Mouse (Mus musculus) neural tube, embryonic 12.5 days (tissue): ENCODE results near the gene Itpr1. TPM values are rescaled to one million over a fixed set of nuclear protein-coding genes. Genes with fewer than 3 reads are reported as not detected.

Experiments used
- ATAC-seq: fragments of 200-750 bp; cut with Nextera tagmentation; 2 replicates; pipeline ENCODE4 v1.8.0; 2017; ENCODE audit warnings: low read depth, mild to moderate bottlenecking, moderate TSS enrichment, moderate library complexity; ENCODE audit not compliant: low FRiP score
- H3K27ac ChIP-seq: fragments of 300-500 bp; sonication (generic); 2 replicates; pipeline ENCODE4 v1.5.1; 2016
- H3K27me3 ChIP-seq: fragments of 300-500 bp; sonication (generic); replicated peaks from 2 replicates; pipeline ENCODE4 v1.6.1; 2016; ENCODE audit warnings: mild to moderate bottlenecking
- H3K36me3 ChIP-seq: fragments of 300-500 bp; sonication (generic); 2 replicates; pipeline ENCODE4 v1.6.1; 2016; ENCODE audit warnings: mild to moderate bottlenecking
- H3K4me1 ChIP-seq: fragments of 300-500 bp; sonication (generic); 2 replicates; pipeline ENCODE4 v1.6.1; 2016
- H3K4me2 ChIP-seq: fragments of 300-500 bp; sonication (generic); replicated peaks from 2 replicates; pipeline ENCODE4 v1.6.1; 2016; ENCODE audit warnings: mild to moderate bottlenecking
- H3K4me3 ChIP-seq: fragments of 300-500 bp; sonication (generic); 2 replicates; pipeline ENCODE4 v1.5.1; 2016
- H3K9ac ChIP-seq: fragments of 300-500 bp; sonication (generic); 2 replicates; pipeline ENCODE4 v1.6.1; 2016; ENCODE audit warnings: mild to moderate bottlenecking
- H3K9me3 ChIP-seq: fragments of 300-500 bp; sonication (generic); 2 replicates; pipeline ENCODE4 v1.6.1; 2016; ENCODE audit warnings: mild to moderate bottlenecking
- WGBS: fragments of 180-500 bp; shearing (Covaris S2); methylation state at CpG from one replicate; pipeline ENCODE4 v1.1.7; 2016; 5-methylcytosine and 5-hydroxymethylcytosine counted together
- polyA plus RNA-seq: library from polyadenylated mRNA; unstranded; fragments of >200 nt; fragmentation: Nextera tagmentation; extraction: Ambion mirVana; gene quantifications from 2 replicates; pipeline ENCODE4 v1.2.1, GENCODE M21; 2016

Gene Itpr1
- polyA plus RNA-seq, 1 experiment from 2014 or later, result 6.9 TPM

DNA sequence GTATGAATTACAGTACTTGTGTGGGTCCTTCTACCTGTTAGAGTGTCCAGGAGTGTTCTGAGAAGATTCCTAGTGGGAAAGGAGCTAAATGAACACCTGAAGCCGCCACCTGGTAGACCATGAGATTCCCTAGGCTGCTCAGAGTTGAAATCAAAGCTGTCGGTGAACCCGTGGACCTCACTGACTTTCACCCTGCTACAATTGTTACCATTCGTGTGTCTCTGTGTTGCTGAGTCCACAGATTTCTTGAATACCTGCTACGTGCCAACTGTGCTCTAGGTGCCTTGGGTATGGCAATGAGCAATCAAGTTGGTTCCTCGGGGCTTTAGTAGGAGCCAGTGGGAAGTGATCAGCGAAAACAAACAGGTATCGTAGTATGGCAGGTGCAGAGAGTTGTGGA lies 3.9 kb downstream of the Itpr1 start:
- H3K27ac ChIP-seq, result no peak overlapping the region
- no peak overlapping the region for H3K4me3 ChIP-seq
- H3K36me3 ChIP-seq, result no peaks in the 10 kb centered on the region
- H3K9me3 ChIP-seq, result no peaks in the 10 kb centered on the region
- H3K4me1 ChIP-seq, result 0 out of 2 replicates have a peak, but pooled peaks cover 10% of the 10 kb centered on the region
- no peak overlapping the region for H3K4me2 ChIP-seq
- 93% methylated on average over 8 of the region's 8 CpGs for WGBS
- ATAC-seq, result no peak
- H3K9ac ChIP-seq, result no peak overlapping the region
- no peaks in the 10 kb centered on the region for H3K27me3 ChIP-seq

DNA sequence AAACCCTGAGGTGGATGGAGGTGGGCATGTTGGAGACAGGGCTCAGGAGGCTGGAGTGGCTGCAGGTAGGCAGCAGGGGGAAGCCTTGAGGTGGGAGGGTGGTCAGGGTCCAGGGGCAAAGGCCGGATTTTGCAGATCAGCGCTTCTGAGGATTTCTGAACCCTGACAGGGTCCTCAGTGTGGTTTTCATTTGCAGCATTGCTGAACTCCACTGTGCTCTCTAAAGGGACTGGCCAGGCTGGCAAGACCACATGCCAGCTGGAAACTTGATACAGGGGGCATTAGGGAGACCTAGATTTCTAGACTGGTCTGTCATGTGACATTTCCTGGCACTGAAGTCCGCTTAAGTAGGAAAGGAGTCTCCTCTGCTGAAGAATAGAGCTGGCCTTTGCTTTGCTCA lies 5.1 kb downstream of the Itpr1 start:
- Histone ChIP-seq H3K9me3 (no peaks in the 10 kb centered on the region), H3K4me3 (no peak overlapping the region), H3K4me2 (no peak overlapping the region), H3K9ac (no peak overlapping the region), H3K27me3 (no peaks in the 10 kb centered on the region), H3K4me1 (0 out of 2 replicates have a peak, but pooled peaks cover 10% of the 10 kb centered on the region), H3K27ac (no peak overlapping the region), H3K36me3 (no peaks in the 10 kb centered on the region)
- ATAC-seq, result no peak
- 91% methylated on average over 3 of the region's 3 CpGs for WGBS

- Histone ChIP-seq H3K27ac (no peak overlapping the region), H3K9ac (no peak overlapping the region), H3K36me3 (no peaks in the 10 kb centered on the region), H3K4me3 (no peak overlapping the region), H3K27me3 (no peaks in the 10 kb centered on the region), H3K9me3 (no peaks in the 10 kb centered on the region), H3K4me2 (no peak overlapping the region), H3K4me1 (no peaks in the 10 kb centered on the region)
- ATAC-seq, result no peak
- 70% methylated on average over 5 of the region's 5 CpGs for WGBS
Measured at GRCm38 (mm10) chr6:108222435-108222834, 9.5 kb downstream of the Itpr1 start.

DNA sequence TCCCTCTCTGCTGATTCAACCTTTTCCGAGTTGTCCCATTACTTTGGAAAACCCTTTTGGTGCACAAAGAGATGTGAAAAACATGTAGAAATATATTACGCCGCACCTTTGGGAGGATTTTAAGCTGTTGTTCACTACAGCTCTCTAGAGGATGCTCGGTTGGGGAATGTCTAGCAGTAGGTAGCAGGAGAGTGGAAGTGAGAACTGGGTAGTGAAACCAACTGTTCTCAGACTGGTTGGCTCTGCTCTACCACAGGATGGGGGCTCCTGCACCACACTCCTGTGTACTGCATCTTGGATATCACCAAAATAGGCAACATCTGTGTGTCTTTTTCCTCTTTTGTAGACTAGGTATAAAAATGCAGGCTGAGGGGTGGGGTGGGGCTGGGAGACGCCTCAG lies 10.0 kb downstream of the Itpr1 start:
- Histone ChIP-seq H3K4me2 (no peak overlapping the region), H3K27ac (no peak overlapping the region), H3K9ac (no peak overlapping the region), H3K9me3 (no peaks in the 10 kb centered on the region), H3K36me3 (no peaks in the 10 kb centered on the region), H3K27me3 (no peaks in the 10 kb centered on the region), H3K4me1 (no peaks in the 10 kb centered on the region), H3K4me3 (no peak overlapping the region)
- 90% methylated on average over 5 of the region's 5 CpGs for WGBS
- ATAC-seq, result no peak

DNA sequence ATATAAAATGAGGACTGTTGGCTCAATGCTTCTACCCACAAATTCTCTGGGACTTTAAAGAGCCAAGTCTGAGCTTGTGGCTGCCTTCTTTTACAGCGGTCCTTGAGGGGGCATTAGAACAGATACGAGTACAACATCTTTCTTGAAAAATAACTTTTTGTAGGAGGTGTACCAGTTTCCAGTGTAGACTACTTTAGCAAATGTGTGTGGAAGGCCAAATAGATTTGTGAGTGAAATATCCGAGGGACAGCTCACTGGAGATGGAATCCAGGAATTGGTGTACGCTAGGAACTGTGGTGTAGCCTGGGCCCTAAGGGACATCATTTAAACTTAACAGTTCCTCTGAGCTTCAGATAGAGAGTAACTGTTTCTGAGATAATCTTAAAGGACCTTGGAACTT lies 11.5 kb downstream of the Itpr1 start:
- no peaks in the 10 kb centered on the region for H3K36me3 ChIP-seq
- no peak overlapping the region for H3K27ac ChIP-seq
- no peak for ATAC-seq
- H3K4me2 ChIP-seq, result no peak overlapping the region
- no peak overlapping the region for H3K4me3 ChIP-seq
- no peak overlapping the region for H3K9ac ChIP-seq
- H3K4me1 ChIP-seq, result no peaks in the 10 kb centered on the region
- H3K9me3 ChIP-seq, result no peaks in the 10 kb centered on the region
- H3K27me3 ChIP-seq, result no peaks in the 10 kb centered on the region
- 91% methylated on average over 4 of the region's 4 CpGs for WGBS

- H3K4me1 ChIP-seq, result no peaks in the 10 kb centered on the region
Measured at GRCm38 (mm10) chr6:108225027-108225426, 12.1 kb downstream of the Itpr1 start.

GRCm38 (mm10) chr6:108226230-108226629 lies 13.3 kb downstream of the Itpr1 start:
- 54% methylated on average over 7 of the region's 7 CpGs for WGBS
- Histone ChIP-seq H3K36me3 (no peaks in the 10 kb centered on the region), H3K9me3 (no peaks in the 10 kb centered on the region), H3K4me1 (no peaks in the 10 kb centered on the region), H3K27me3 (no peaks in the 10 kb centered on the region), H3K4me3 (no peak overlapping the region), H3K4me2 (no peak overlapping the region), H3K9ac (no peak overlapping the region), H3K27ac (no peak overlapping the region)
- no peak for ATAC-seq

More at GRCm38 (mm10) chr6:108225027-108225426, 12.1 kb downstream of the Itpr1 start:
- H3K36me3 ChIP-seq, result no peaks in the 10 kb centered on the region
- no peak overlapping the region for H3K4me2 ChIP-seq
- H3K4me3 ChIP-seq, result no peak overlapping the region
- ATAC-seq, result no peak
- no peak overlapping the region for H3K27ac ChIP-seq
- no peaks in the 10 kb centered on the region for H3K9me3 ChIP-seq
- H3K9ac ChIP-seq, result no peak overlapping the region
- no peaks in the 10 kb centered on the region for H3K27me3 ChIP-seq
- 90% methylated on average over 2 of the region's 2 CpGs for WGBS

DNA sequence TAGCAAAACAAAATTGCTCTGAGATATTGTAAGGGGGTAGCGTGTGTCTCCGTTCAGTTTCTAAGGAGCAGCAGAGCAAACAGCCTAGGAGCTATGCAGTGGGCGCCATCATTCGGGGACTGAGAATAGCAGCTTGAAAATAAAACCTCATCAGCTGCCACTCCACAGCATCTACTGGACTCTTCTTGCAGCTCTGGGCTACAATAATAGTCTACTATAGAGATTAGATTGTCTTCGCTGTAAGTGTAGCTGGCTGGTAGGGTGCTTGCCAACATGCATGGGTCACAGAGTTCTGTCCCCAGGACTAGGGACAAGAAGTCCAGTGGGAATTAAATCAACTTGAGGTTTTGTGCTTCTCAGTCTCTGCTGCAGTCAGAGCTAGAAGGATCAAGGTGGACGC lies 14.6 kb downstream of the Itpr1 start:
- Histone ChIP-seq H3K27ac (no peak overlapping the region), H3K36me3 (no peaks in the 10 kb centered on the region), H3K27me3 (no peaks in the 10 kb centered on the region), H3K4me2 (no peak overlapping the region), H3K4me1 (no peaks in the 10 kb centered on the region), H3K9ac (no peak overlapping the region), H3K4me3 (no peak overlapping the region), H3K9me3 (no peaks in the 10 kb centered on the region)
- 84% methylated on average over 6 of the region's 6 CpGs for WGBS
- ATAC-seq, result no peak

DNA sequence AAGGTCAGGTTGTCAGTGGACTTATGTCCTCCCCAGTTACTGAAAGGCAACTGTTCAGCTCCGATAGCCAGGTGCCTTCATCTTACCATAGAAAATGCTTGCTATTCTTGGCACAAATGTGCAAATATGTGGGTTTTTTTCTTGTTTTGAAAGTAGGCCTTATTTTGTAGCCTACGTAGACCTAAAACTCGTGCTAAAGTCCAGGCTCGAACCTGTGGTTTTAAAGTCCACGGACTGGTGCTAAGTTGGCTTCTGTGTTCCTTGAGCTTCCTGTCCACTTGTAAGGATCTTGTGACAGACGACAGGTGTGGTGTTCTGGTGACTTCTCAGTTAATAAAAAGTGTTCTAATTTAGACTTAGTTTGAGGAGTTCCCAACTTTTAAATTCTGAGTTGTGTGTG lies 15.2 kb downstream of the Itpr1 start:
- H3K9me3 ChIP-seq, result no peaks in the 10 kb centered on the region
- no peak overlapping the region for H3K9ac ChIP-seq
- WGBS, result 68% methylated on average over 6 of the region's 6 CpGs
- H3K4me2 ChIP-seq, result no peak overlapping the region
- no peak overlapping the region for H3K4me3 ChIP-seq
- H3K4me1 ChIP-seq, result 0 out of 2 replicates have a peak, but pooled peaks cover 2% of the 10 kb centered on the region
- H3K36me3 ChIP-seq, result no peaks in the 10 kb centered on the region
- H3K27me3 ChIP-seq, result no peaks in the 10 kb centered on the region
- ATAC-seq, result no peak
- no peak overlapping the region for H3K27ac ChIP-seq

GRCm38 (mm10) chr6:108228601-108229000 lies 15.7 kb downstream of the Itpr1 start:
- H3K4me2 ChIP-seq, result no peak overlapping the region
- no peak overlapping the region for H3K9ac ChIP-seq
- H3K36me3 ChIP-seq, result no peaks in the 10 kb centered on the region
- ATAC-seq, result no peak
- H3K9me3 ChIP-seq, result no peaks in the 10 kb centered on the region
- H3K4me3 ChIP-seq, result no peak overlapping the region
- 0 out of 2 replicates have a peak, but pooled peaks cover 2% of the 10 kb centered on the region for H3K4me1 ChIP-seq
- WGBS, result 12% methylated on average over 2 of the region's 2 CpGs
- no peak overlapping the region for H3K27ac ChIP-seq
- no peaks in the 10 kb centered on the region for H3K27me3 ChIP-seq

GRCm38 (mm10) chr6:108230608-108231007 lies 17.7 kb downstream of the Itpr1 start:
- no peak overlapping the region for H3K9ac ChIP-seq
- no peak overlapping the region for H3K4me3 ChIP-seq
- no peaks in the 10 kb centered on the region for H3K9me3 ChIP-seq
- 91% methylated on average over 3 of the region's 3 CpGs for WGBS
- no peak overlapping the region for H3K27ac ChIP-seq
- no peak for ATAC-seq
- H3K4me2 ChIP-seq, result no peak overlapping the region
- peaks cover 5% of the 10 kb centered on the region for H3K4me1 ChIP-seq
- H3K36me3 ChIP-seq, result no peaks in the 10 kb centered on the region
- no peaks in the 10 kb centered on the region for H3K27me3 ChIP-seq

DNA sequence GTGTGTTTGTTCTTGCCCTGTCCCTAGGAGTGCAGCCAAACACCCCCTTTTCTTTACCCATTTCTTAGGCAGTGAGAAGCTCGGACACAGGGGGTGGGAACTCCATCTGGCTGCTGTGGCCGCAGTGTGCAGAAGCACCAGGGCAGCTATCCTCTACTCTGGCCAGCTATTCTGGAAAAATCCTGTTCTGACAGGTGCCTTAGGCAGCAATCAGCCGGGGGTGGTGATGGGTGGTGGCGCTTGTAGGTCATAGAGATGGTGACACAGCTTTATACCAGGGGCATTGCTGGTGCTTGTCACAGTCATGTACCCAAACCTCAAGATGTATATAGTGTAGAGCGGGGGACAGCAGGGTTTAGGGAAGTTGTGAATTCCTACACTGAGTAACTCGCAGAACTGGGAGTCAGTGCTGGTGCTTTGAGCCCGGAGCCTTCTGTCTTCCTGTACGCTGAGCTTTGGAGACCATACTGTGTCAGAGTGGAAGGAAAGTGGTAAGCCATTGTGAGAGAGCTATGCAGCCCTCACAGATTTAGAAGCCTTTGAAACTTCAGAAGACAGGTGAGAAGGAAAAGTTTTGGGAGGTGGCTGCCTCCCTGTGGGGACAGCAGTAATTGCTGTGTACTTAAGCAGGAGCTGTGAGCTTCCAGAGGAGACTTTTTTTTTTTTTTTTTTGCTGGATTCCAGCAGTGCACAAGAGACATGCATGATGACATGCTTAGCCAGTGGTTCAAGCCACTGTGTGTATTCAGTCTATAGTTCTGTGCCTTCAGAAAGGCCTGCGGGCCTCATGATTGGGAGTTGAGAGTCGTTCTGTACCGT lies 19.2 kb downstream of the Itpr1 start:
- WGBS, result 75% methylated on average over 11 of the region's 11 CpGs
- no peak overlapping the region for H3K4me2 ChIP-seq
- H3K9me3 ChIP-seq, result no peaks in the 10 kb centered on the region
- H3K4me1 ChIP-seq, result peaks cover 16% of the 10 kb centered on the region
- no peaks in the 10 kb centered on the region for H3K36me3 ChIP-seq
- no peak overlapping the region for H3K9ac ChIP-seq
- H3K4me3 ChIP-seq, result no peak overlapping the region
- no peak for ATAC-seq
- no peaks in the 10 kb centered on the region for H3K27me3 ChIP-seq
- H3K27ac ChIP-seq, result no peak overlapping the region

GRCm38 (mm10) chr6:108233070-108233469 lies 20.2 kb downstream of the Itpr1 start:
- Histone ChIP-seq H3K4me2 (no peak overlapping the region), H3K9ac (no peak overlapping the region), H3K4me1 (peaks cover 16% of the 10 kb centered on the region), H3K36me3 (no peaks in the 10 kb centered on the region), H3K4me3 (no peak overlapping the region), H3K27ac (no peak overlapping the region), H3K9me3 (no peaks in the 10 kb centered on the region), H3K27me3 (no peaks in the 10 kb centered on the region)
- ATAC-seq, result no peak
- 49% methylated on average over 6 of the region's 6 CpGs for WGBS
